Mouse (Mus musculus) liver, adult 2 months (tissue): ENCODE measurements around the gene Apof. TPM values are rescaled to one million over a fixed set of nuclear protein-coding genes. Genes with fewer than 3 reads are reported as not detected.

Experiments
- DNase-seq: peaks from one replicate; pipeline ENCODE4 v3.0.0-alpha.2; 2011; ENCODE audit warnings: low read depth, low spot score; ENCODE audit errors: extremely low read depth
- H3K27ac ChIP-seq: fragments of 200-500 bp; replicated peaks from 2 replicates; pipeline ENCODE4 v1.5.1; 2012; ENCODE audit warnings: low read depth, mild to moderate bottlenecking, control low read depth, inconsistent platforms, low read length; ENCODE audit not compliant: insufficient read depth
- H3K27me3 ChIP-seq: fragments of 200-500 bp; 2 replicates; pipeline ENCODE4 v1.6.1; 2012; ENCODE audit warnings: mild to moderate bottlenecking, moderate library complexity, low read length, inconsistent platforms; ENCODE audit not compliant: control insufficient read depth, insufficient read depth
- H3K36me3 ChIP-seq: fragments of 200-500 bp; 2 replicates; pipeline ENCODE4 v1.6.1; 2012; ENCODE audit warnings: low read length, inconsistent platforms; ENCODE audit not compliant: control insufficient read depth, insufficient read depth
- H3K4me1 ChIP-seq: fragments of 200-500 bp; 2 replicates; pipeline ENCODE4 v1.6.1; 2011; ENCODE audit warnings: low read length; ENCODE audit not compliant: control insufficient read depth, insufficient read depth
- H3K4me3 ChIP-seq: fragments of 200-500 bp; 2 replicates; pipeline ENCODE4 v1.5.1; 2011; ENCODE audit warnings: low read depth, mild to moderate bottlenecking, control low read depth, low read length, moderate library complexity; ENCODE audit not compliant: insufficient read depth
- H3K79me2 ChIP-seq: fragments of 200-500 bp; 2 replicates; pipeline ENCODE4 v1.6.1; 2012; ENCODE audit warnings: inconsistent platforms, mild to moderate bottlenecking, low read length, moderate library complexity; ENCODE audit not compliant: control insufficient read depth, insufficient read depth
- H3K9ac ChIP-seq: fragments of 200-500 bp; 2 replicates; pipeline ENCODE4 v1.6.1; 2012; ENCODE audit warnings: low read depth, mild to moderate bottlenecking, control low read depth, inconsistent platforms, low read length
- CTCF ChIP-seq: fragments of 200-500 bp; IDR thresholded peaks from 2 replicates; pipeline ENCODE4 v1.5.1; 2011; ENCODE audit warnings: low read depth, low read length, control low read depth
- POLR2A ChIP-seq: fragments of 200-500 bp; IDR thresholded peaks from 2 replicates; pipeline ENCODE4 v1.6.1; 2011; ENCODE audit warnings: low read length, control low read depth; ENCODE audit not compliant: insufficient read depth; ENCODE audit errors: extremely low read depth
- WGBS: fragments of 180-500 bp; shearing (Covaris S2); methylation state at CpG from one replicate; pipeline ENCODE4 v1.1.7; 2018; 5-methylcytosine and 5-hydroxymethylcytosine counted together
- polyA plus RNA-seq: library from polyadenylated mRNA; depleted of rRNA; stranded (reverse); fragments of >200 nt; gene quantifications from 2 replicates; pipeline ENCODE4 v1.2.3, GENCODE M21; 2012
- total RNA-seq: library from RNA; depleted of rRNA; stranded (reverse); fragments of >200 nt; gene quantifications from 2 replicates; pipeline ENCODE4 v1.2.3, GENCODE M21; 2014

The Apof gene
- total and polyA plus RNA-seq, 2 experiments, result 1,422 to 2,079 TPM

GRCm38 (mm10) chr10:128239140-128239539, 29.3 kb upstream of the Apof start:
- DNase-seq, result no peak
- no peak overlapping the region for H3K4me3 ChIP-seq
- H3K4me1 ChIP-seq, result no peaks in the 10 kb centered on the region
- H3K9ac ChIP-seq, result no peak overlapping the region
- H3K36me3 ChIP-seq, result no peaks in the 10 kb centered on the region
- H3K79me2 ChIP-seq, result no peaks in the 10 kb centered on the region
- H3K27me3 ChIP-seq, result no peaks in the 10 kb centered on the region
- no peak overlapping the region for H3K27ac ChIP-seq
- TF ChIP-seq CTCF (no peak), POLR2A (no peak)
- WGBS, result 94% methylated on average over 4 of the region's 4 CpGs

- no peak overlapping the region for H3K9ac ChIP-seq
- no peak for TF ChIP-seq CTCF
- TF ChIP-seq POLR2A, result no peak
- no peaks in the 10 kb centered on the region for H3K79me2 ChIP-seq
- no peak for DNase-seq
- WGBS, result 95% methylated on average over 18 of the region's 18 CpGs
- no peaks in the 10 kb centered on the region for H3K4me1 ChIP-seq
- H3K27me3 ChIP-seq, result no peaks in the 10 kb centered on the region
- no peaks in the 10 kb centered on the region for H3K36me3 ChIP-seq
- H3K27ac ChIP-seq, result no peak overlapping the region
- no peak overlapping the region for H3K4me3 ChIP-seq
Measured at GRCm38 (mm10) chr10:128240131-128240530, 28.3 kb upstream of the Apof start.

GRCm38 (mm10) chr10:128243252-128243651, 25.2 kb upstream of the Apof start:
- H3K4me1 ChIP-seq, result no peaks in the 10 kb centered on the region
- TF ChIP-seq POLR2A (no peak), CTCF (no peak)
- whole genome bisulfite sequencing, result 86% methylated on average over 8 of the region's 8 CpGs

GRCm38 (mm10) chr10:128244121-128244520, 24.4 kb upstream of the Apof start:
- H3K4me3 ChIP-seq, result no peak overlapping the region
- no peak for TF ChIP-seq POLR2A
- TF ChIP-seq CTCF, result no peak
- 95% methylated on average over 15 of the region's 15 CpGs for WGBS

More at GRCm38 (mm10) chr10:128243252-128243651, 25.2 kb upstream of the Apof start:
- Histone ChIP-seq H3K27me3 (no peaks in the 10 kb centered on the region), H3K79me2 (no peaks in the 10 kb centered on the region), H3K9ac (no peak overlapping the region), H3K27ac (no peak overlapping the region), H3K36me3 (no peaks in the 10 kb centered on the region), H3K4me3 (no peak overlapping the region)
- no peak for DNase-seq

GRCm38 (mm10) chr10:128247020-128247732, 21.3 kb upstream of the Apof start:
- peak overlapping the region; percentile 75 for H3K27ac ChIP-seq
- peaks cover 6% of the 10 kb centered on the region; the same call in 1 of the 2 replicates for H3K79me2 ChIP-seq
- TF ChIP-seq POLR2A (no peak), CTCF (no peak)
- H3K4me3 ChIP-seq, result peak overlapping the region; percentile 65
- no peaks in the 10 kb centered on the region for H3K36me3 ChIP-seq
- DNase-seq, result peak; percentile 17
- WGBS, result 85% methylated on average over 17 of the region's 17 CpGs
- no peaks in the 10 kb centered on the region for H3K27me3 ChIP-seq
- no peaks in the 10 kb centered on the region for H3K4me1 ChIP-seq
- H3K9ac ChIP-seq, result peak overlapping the region; percentile 26

More at GRCm38 (mm10) chr10:128244121-128244520, 24.4 kb upstream of the Apof start:
- Histone ChIP-seq H3K9ac (no peak overlapping the region), H3K4me1 (no peaks in the 10 kb centered on the region), H3K36me3 (no peaks in the 10 kb centered on the region), H3K27ac (no peak overlapping the region), H3K27me3 (no peaks in the 10 kb centered on the region), H3K79me2 (no peaks in the 10 kb centered on the region)
- DNase-seq, result no peak

GRCm38 (mm10) chr10:128250565-128250964, 17.9 kb upstream of the Apof start:
- Histone ChIP-seq H3K36me3 (no peaks in the 10 kb centered on the region), H3K4me3 (no peak overlapping the region), H3K9ac (no peak overlapping the region), H3K79me2 (peaks cover 6% of the 10 kb centered on the region; the same call in 1 of the 2 replicates), H3K4me1 (peaks cover 4% of the 10 kb centered on the region; the same call in 1 of the 2 replicates), H3K27ac (no peak overlapping the region), H3K27me3 (no peaks in the 10 kb centered on the region)
- TF ChIP-seq CTCF, result no peak
- no peak for TF ChIP-seq POLR2A
- no peak for DNase-seq
- 96% methylated on average over 13 of the region's 13 CpGs for WGBS
